Mouse (Mus musculus): ENCODE measurements around the gene Cipc.

DNA sequence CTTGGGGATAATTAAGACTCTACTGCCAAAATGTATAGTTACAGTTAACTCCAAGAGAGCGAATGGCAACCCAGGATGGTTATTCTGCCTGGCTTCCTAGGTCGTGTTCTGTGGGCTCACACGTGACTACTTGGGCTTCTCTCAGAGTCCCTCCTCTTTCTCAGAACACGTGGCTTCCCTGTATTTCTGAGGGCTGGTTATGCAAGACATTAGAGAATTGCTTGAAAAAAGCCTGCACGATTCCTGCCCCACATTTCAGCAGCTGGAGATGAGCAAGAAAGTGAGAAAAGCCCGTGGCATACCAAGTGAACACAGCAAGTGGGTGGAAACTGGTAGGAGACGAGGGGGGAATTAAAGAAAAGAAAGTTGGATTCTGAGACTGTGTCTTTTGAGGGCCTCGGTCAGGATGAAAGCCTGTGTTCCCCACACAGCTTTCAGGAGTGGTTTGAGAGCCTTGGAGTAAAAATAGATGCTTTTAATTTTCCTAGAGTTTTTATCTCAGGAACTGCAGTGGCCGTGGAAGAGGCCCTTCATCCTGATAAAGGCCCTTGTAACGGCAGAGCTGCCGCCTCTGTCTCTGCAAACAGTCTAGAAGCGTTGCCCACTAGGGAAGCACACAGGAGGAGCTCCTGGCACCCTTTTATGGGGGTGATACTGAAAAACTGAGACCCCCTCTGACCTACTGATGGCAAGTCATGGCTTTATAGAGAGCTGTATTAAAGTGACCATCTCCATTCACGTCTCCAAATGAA lies 21.8 kb downstream of the Cipc start:
- TF ChIP-seq POLR2A (IDR thresholded peaks at IDR 0.05; ENCODE audit: extremely low read depth, insufficient read depth, low read length) (no peak; the same call in 1 of the 2 replicates), CTCF (IDR thresholded peaks at IDR 0.05; ENCODE audit: extremely low read depth, insufficient read depth, low read length) (no peak)
